Mouse (Mus musculus) spleen, adult 18-20 months (tissue): ENCODE measurements around the gene Rpl19.

Experiments used
- DNase-seq, 2 experiments: peaks; one replicate each; pipeline ENCODE4 v3.0.0; 2022; ENCODE audit warnings: mixed read lengths in 2 of 2

The Rpl19 gene

GRCm38 (mm10) chr11:98024516-98024915, 2.0 kb upstream of the Rpl19 start:
- no peak for DNase-seq

GRCm38 (mm10) chr11:98026248-98026569, 301 bp upstream of the Rpl19 start:
- no peak for DNase-seq

GRCm38 (mm10) chr11:98027297-98027688, 783 bp downstream of the Rpl19 start:
- DNase-seq, result peak in 1 of 2 experiments; percentile 45

- no peak for DNase-seq
Measured at GRCm38 (mm10) chr11:98027785-98028184, 1.3 kb downstream of the Rpl19 start.

GRCm38 (mm10) chr11:98030701-98031442, 4.4 kb downstream of the Rpl19 start:
- no peak for DNase-seq

GRCm38 (mm10) chr11:98031443-98031770, 4.9 kb downstream of the Rpl19 start:
- DNase-seq, result peak; percentile 44 to 77

- DNase-seq, result no peak
Measured at GRCm38 (mm10) chr11:98034061-98034460, 7.6 kb downstream of the Rpl19 start.

GRCm38 (mm10) chr11:98034840-98035239, 8.3 kb downstream of the Rpl19 start:
- DNase-seq, result no peak

- DNase-seq, result no peak
Measured at GRCm38 (mm10) chr11:98035977-98036377, 9.5 kb downstream of the Rpl19 start.

- DNase-seq, result no peak
Measured at GRCm38 (mm10) chr11:98037871-98038270, 11.4 kb downstream of the Rpl19 start.

GRCm38 (mm10) chr11:98040975-98041374, 14.5 kb downstream of the Rpl19 start:
- no peak for DNase-seq

- no peak for DNase-seq
Measured at GRCm38 (mm10) chr11:98042741-98043140, 16.2 kb downstream of the Rpl19 start.

- no peak for DNase-seq
Measured at GRCm38 (mm10) chr11:98044074-98044473, 17.6 kb downstream of the Rpl19 start.

GRCm38 (mm10) chr11:98045596-98045995, 19.1 kb downstream of the Rpl19 start:
- no peak for DNase-seq

GRCm38 (mm10) chr11:98046466-98046865, 20.0 kb downstream of the Rpl19 start:
- DNase-seq, result no peak

- no peak for DNase-seq
Measured at GRCm38 (mm10) chr11:98047745-98048144, 21.2 kb downstream of the Rpl19 start.

GRCm38 (mm10) chr11:98049672-98050519, 23.4 kb downstream of the Rpl19 start:
- DNase-seq, result peak in 1 of 2 experiments; percentile 28

- no peak for DNase-seq
Measured at GRCm38 (mm10) chr11:98050520-98050815, 24.0 kb downstream of the Rpl19 start.

GRCm38 (mm10) chr11:98050940-98051339, 24.4 kb downstream of the Rpl19 start:
- no peak for DNase-seq

- no peak for DNase-seq
Measured at GRCm38 (mm10) chr11:98051611-98052128, 25.2 kb downstream of the Rpl19 start.

- peak; percentile 73 to 75 for DNase-seq
Measured at GRCm38 (mm10) chr11:98052129-98052988, 25.8 kb downstream of the Rpl19 start.

- DNase-seq, result peak; percentile 68 to 74
Measured at GRCm38 (mm10) chr11:98052989-98053834, 26.7 kb downstream of the Rpl19 start, which contains the start of gene Stac2. Gene Stac2 (minus strand): TSS chr11:98053462.
